Mouse (Mus musculus) layer of hippocampus, postnatal 36 days (tissue): Measurements from ENCODE around the gene BC067074. TPM values are rescaled to one million over a fixed set of nuclear protein-coding genes. Genes with fewer than 3 reads are reported as not detected.

Experiments
- total RNA-seq, 2 experiments: library from RNA; stranded (reverse); gene quantifications; 2 replicates each; pipeline ENCODE4 v1.2.3; 2021

Gene BC067074
- total RNA-seq, 2 experiments from 2014 or later: 0.87 to 0.88 TPM

Other genes with a start within 250 kb of the BC067074 start
- gene Gpx8, start 246.7 kb upstream of the BC067074 start, total RNA-seq: 10 to 100 TPM; 10.1 to 10.9 TPM
- gene Gzma, start 192.2 kb upstream of the BC067074 start, total RNA-seq: not detected
- gene Esm1, start 83.5 kb upstream of the BC067074 start, total RNA-seq: not detected
- gene Gzmk, start 67.3 kb upstream of the BC067074 start, total RNA-seq: under 1 TPM in 1 of 2 experiments, not detected in 1; 0.38 TPM